Mouse (Mus musculus) layer of hippocampus, postnatal 14 days (tissue): ENCODE data around the gene Smoc1. TPM values are rescaled to one million over a fixed set of nuclear protein-coding genes. Genes with fewer than 3 reads are reported as not detected.

Source experiments
- DNase-seq, 2 experiments: peaks; one replicate each; pipeline ENCODE4 v3.0.0; 2021 to 2022; ENCODE audit warnings: low spot score in 2 of 2, mixed read lengths in 1 of 2
- total RNA-seq, 2 experiments: library from RNA; stranded (reverse); gene quantifications; 2 replicates each; pipeline ENCODE4 v1.2.3; 2021

Smoc1 gene
- total RNA-seq, 2 experiments from 2014 or later: 8.3 to 8.7 TPM

DNA sequence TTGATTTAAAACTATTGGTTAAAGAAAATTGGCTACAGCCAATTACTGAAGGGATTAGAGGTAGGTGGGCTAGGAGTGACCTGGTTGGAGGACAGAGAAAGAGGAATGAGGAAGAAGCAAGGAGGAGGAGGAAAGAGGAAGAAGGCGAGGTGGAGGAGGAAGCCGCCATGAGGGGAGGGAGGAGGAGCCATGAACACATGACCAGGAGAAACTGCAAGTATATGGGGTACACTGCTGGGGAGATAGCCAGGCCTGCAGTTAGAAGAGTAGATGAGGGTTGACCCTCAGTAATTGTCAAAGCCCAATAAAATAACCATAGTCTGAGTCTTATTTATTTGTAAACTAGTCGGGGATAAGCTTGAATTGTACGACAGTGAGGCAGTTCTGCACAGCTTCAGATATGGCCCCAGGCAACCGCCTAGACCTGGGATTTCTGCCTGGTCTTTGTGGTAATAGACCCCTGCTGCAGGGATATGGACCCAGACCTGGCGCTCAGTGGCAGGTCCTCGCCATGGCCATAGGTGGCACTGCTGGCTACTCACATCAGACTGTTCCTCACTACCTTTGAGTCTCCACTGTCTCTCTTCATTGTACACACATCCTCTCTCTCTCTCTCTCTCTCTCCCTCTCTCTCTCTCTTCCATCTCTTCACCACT lies 7.2 kb upstream of the Smoc1 start:
- no peak for DNase-seq

DNA sequence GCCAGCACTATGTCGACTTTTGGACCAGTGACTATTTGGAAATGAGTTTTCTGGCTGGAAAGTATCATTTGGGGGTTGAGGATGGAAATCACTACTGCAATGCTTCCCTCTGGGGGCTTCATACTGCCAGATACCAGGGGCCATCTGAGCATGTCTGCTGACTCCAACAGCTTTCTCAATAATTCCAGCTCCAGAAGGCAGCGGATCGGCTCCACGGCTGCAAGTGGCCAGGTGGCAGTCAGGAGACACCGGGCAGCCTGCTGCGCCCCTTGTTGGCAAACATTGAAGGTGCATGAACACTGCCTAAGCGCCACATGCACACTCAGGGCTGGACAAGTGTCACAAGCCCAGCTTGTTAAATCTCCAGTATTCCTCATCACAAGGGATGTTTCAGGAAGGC lies 2.2 kb upstream of the Smoc1 start:
- DNase-seq: peak in 1 of 2 experiments; percentile 21

DNA sequence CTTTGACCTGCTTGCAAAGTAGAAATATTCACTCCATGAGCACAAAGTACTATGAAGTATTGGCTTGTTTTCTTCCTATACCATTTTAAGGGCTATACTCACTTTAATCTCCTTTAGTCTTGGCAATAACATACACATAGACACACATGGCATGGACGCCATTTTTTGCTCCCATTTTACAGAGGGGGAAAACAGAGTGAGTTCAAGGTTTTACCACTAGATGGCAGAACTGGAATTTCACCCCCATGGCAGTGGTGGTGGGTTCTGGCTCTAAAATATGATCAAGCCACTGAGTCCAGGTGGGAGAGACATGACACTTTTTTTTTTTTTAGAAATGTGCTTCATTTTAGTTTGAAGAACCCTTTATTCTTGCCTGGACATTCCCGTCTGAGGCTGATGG lies 1.6 kb upstream of the Smoc1 start:
- DNase-seq: no peak

DNA sequence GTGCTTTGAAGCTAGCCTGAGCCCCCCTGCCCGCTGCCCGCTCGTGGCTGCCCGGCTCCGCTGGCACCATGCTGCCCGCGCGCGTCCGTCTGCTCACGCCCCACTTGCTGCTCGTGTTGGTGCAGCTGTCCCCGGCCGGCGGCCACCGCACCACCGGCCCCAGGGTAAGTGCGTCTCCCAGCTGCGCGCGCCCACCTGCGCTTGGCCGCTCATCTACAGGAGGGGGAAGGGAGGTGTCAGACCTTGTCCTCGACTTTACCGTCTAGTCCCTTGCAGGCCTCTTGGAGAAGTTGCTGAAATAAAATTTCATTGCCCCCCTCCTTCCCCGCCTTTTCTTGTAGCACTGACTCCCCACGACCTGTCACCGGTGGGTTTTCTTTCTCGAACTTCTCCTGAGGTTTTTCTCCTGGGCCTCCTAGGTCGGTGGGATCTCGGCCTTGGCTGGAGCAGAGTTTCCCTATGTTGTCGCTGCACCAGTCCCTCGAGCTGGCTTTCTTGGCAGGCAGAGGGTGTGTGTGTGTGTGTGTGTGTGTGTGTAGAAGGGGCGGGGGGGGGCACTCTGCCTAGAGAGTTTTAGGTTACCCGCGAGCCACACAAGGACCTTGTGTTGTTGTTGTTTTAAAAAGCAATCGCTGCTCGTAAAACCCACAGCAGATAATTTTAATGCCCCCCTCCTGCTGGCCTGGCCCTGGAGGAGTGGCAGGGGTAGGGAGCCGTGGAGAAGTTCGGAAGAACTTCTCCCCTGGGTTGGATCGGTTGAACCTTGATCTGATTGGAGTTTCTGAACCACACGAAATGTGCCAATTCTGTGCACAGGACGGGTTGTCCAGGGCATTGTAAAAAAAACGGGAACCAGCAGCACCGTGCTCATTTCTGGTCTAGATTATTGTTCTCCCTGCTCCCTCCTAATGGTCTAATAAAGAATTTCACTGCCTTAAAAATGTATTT lies 661 bp downstream of the Smoc1 start:
- peak; percentile 4 to 8 for DNase-seq

DNA sequence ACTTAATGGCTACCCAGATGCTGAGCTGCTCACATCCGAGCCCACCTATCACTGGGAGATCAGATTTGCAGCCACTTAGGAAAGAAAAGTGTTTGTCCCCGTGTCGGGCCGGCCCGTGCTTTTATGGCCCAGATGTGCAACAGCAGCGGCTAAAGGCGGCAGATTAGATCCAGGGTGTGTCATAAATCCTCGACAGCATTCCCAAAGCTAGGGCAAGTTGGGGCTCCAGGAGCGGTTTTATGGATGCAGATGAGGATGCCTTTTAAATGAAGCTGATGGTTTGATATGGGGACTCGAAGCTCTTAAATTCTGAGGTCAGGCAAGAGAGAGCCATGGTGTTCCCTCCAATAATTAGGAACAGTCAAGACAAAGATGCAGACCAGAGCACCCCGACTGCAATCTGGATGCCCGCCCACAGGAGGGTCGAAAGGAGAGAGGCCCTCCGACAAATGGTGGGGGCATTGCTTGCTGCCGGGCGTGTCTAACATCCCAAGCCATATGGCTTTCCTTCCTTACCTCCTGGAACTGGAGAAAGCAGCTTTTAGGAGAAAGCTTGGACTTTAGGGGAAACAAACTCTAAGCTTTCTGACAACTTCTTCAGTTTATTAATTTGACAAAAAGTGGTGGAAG lies 1.8 kb downstream of the Smoc1 start:
- DNase-seq: no peak

DNA sequence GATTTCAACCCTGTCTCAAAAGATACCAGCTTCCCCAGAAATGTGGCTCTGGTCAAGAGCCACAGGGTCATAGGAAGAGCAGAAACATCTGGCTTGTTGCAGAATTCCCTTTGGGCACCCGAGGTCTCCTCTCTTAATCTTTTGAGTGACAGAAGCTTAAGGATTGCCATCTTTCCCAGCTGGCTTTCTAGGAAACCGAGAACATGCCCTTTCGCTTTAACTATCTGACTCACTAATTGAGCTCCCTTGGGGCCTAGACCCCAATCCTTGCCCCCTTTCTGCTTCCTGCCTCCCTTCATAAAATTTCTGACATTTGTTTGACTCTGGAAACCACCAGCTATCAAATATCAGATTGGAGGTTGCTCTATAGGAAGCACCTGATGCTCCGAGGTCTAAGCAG lies 3.1 kb downstream of the Smoc1 start:
- no peak for DNase-seq

DNA sequence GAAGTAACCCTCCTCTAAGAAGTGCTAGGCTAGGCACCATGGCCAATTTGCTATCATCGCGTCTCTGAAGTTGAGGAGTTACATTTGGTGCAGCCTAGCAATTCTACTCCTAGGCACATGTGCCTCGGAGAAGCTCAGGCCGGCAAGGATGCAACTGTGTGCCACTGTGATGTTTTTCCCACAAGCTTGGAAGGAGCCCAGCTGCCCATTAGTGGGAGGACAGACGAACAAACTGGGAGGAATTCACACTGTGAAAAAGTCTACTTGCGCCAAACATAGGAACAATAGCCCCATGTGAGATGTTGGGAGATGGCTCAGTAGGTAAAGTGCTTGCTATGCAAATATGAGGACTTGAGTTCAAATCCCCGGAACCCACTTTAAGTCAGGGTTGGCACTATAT lies 5.0 kb downstream of the Smoc1 start:
- DNase-seq: no peak

DNA sequence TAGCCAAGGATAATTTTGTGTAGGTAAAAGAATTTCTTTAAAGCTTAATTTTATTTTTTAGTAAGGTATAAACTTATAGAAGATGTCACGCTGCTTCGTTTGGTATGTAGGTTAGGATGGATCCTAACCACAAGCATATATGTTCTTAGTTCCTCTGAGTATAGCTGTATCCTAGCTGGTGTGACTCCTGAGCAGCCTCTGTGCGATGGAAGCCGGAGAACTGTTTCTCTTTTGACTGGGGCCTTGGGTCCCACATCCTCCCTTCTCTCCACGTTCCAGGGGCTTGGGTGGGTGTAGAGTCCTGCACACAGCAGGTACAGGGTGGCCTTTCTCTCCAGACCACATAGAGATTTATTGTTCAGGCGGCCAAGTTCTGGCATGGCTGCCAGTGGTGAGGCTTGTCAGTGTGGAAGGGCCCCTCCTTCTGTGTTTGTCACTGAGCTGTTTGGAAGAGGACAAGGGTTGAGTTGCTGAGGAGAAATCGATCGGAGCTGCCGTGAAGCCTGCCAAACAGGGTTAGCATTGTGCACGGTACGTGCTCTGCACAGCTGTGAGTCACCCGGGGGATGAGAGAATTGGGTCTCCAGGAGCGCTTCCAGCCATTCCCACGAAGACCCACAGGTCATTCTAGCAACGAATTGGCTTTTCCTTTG lies 6.9 kb downstream of the Smoc1 start:
- peak in 1 of 2 experiments; percentile 46 for DNase-seq

DNA sequence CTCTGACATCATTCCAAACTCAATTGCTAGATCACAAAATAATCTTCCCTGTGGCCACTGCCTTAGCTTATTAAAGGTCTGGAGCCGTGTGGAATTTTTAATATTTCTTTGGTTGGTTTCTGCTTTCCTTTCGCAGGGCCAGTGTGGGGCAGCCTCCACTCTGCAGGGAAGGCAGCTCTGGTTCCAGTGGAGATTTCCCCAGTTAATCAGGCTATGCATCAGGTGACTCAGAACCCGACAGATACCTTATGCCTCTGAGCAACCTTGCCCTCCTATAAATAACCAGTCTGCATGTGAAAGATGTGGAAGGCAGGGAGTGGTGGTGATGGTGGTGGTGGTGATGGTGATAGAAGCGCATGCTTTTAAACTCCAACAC lies 7.4 kb downstream of the Smoc1 start:
- no peak for DNase-seq

DNA sequence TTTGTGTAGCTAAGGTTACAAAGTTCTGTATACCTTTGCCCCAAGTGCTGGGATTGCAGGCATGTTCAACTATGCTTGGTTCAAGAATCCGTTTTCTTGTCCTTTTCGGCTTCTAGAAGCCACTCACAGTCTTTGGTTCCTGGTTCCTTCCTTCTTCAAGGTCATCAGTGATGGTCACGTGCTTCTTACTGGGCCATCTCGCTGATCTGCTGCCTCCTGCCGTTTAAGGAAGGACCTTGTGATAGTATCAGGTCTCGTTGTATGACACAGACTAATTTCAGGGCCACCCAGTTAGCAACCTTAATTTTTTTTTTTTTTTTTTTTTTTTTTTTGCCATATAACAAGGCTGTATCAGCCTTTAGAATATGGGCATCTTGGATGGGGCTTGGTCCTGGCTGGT lies 9.2 kb downstream of the Smoc1 start:
- DNase-seq: no peak

DNA sequence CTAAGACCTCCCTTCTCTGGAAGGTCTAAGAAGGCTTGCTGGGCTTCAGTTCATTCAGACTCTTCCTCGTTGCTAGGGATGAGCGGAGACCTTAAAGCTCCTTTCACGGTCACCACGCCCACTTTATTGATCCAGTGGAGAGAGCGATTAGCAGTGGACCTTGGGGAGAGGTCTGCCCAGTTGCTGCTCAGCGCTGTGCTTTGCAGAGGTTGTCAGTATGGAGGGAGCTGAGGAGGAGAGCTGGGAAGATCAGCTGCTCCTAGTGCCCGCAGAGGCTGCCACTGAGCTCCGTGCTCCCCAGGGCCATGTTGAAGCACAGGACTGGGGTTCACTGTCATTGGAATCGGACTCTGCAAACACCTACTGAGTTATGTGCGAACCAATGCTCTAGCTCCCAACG lies 17.0 kb downstream of the Smoc1 start:
- DNase-seq: no peak

DNA sequence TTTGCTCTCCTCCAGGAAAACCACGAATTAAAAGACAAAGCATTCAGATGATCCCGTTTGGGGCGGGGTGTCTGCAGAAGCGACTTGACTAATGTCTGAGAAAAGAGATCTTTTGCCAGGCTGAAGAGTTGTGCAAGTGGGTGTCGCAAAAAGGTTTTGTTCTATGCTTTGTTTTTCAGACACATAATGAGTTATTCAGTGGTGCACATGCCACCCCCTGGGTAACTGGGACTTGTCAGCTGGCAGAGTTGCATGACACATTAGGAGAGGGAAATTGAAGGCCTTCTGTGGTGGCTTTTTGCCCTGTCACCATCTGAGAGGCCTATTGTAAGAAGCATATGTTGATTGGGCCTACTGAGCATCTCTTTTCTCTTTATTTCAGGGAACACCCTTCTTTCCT lies 20.3 kb downstream of the Smoc1 start:
- peak in 1 of 2 experiments; percentile 22 for DNase-seq

DNA sequence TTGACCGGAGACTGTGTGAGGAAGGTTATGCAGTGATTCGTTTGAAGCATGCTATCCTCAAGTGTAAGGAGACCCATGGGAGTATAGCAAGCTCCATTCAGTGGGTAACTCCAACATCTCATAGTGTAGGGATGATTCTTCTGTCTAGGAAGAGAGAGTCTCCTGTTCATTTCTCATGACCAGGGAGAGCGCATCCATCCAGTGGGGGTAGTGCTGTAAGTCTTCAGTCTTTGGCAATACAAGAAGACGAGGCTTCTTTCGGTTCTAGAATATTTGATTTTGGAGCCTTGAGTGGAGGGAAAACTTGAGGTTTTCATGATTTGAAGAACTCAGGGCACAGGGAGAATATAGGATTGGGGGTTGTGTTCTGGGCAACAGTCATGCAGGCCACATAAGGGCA lies 23.1 kb downstream of the Smoc1 start:
- DNase-seq: no peak

DNA sequence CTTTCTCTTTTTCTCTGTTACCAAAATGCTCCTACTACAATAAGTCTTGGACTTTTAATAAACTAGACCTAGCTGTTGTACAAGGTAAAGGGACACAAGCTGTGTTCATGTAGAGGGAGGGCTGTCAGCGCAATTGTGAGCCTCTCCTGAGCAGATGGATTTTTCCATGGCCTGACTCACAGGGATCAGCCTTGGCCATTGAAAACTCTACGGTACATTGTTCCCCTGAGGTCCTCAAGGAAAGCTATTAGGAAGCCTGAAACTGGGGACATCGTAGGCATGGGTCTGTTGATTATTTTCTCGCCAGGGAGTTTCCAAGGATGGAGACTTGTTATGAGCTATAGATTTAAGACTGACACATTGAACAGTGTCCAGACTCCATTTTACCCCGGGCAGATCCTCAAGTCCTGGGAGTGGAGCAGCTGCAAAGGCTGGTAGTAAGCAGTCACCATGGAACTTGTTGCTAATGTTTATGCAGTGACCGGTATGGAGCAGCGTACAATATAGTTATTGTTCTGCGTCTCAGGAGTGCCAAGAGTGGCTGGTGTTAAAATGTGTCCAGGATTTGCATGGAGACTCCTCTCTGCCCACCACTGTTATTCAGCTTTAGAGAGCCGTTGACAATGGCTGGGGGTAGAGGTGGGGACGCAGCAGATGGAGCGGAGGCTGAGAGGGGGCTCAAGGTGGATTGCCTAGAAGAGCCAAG lies 28.5 kb downstream of the Smoc1 start:
- no peak for DNase-seq

DNA sequence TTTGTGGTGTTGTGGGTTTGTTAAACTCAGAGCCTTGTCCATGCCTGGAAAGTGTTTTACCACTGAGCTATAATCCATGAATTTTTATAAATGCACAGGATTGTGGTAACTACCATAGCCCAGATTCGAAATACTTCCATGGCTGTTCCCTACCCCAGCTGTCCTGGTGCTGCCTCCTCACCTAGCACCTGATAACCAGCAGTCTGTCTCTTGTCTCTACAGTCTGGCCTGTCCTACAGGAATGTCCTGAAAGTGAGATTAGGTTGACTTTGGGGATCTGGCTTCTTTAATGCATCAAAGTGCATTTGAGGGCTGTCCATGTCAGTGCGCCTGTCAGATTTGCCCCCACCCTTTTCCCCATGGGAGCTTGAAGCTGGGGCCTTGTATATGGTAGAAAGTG lies 29.2 kb downstream of the Smoc1 start:
- DNase-seq: no peak

DNA sequence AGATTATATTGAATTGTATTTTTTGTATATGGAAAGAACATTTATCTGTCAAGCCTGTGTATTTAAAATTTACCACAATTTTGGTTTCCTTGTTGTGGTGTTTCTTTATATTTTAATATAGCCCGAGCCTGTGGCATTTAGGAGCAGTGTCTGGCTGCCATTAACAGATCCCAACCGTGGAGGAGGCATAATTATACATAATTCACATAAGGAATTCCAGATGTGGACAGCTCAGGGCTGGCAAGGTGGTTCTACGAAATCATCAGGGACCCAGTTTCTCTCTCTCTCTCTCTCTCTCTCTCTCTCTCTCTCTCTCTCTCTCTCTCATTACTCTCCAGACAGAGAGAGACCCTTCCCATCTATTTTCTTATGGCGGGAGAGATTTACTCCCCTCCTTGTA lies 31.0 kb downstream of the Smoc1 start:
- DNase-seq: no peak

DNA sequence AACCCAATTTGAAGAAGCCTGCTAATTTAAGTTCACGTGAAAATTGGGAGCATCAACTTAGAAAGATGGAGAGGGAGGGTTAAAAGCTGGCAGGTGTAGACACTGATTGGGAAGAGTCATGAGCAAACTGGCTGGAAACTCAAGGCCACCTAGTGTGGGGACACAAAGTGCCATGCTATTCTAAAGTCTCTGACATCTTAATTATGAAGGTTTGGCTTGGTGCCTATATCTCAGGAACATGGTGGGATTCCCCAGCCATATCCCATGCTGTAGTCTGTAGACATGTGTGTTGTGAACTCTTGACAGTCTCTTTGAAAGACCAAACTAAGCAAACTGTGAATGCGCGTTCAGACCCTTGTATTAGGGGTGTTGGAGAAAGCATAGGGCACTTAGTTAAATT lies 32.0 kb downstream of the Smoc1 start:
- no peak for DNase-seq

DNA sequence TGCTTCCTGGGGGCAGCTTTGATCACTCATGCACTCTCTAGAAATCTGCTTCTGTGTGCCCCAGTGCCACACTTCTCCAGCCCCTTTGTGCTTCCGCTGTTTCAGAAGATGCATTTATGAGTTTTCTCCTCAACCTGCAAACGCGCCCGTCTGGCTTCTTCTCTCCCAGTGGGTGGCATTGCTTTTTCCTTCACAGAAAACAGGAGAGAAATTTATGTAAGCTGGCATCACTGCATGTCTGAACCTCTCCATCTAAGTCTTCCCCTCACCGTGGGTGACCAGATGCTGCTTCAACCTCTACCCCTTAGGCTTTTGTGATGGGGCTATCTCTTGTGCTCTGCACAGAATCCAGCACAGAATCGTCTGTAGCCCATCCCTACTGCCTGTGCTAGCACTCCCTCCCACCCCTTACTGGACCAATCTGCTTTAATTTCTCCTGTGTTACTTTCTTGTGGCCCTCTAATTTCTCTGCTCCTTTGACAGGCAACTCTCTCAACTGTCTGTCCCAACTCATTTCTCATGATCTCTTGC lies 35.3 kb downstream of the Smoc1 start:
- DNase-seq: no peak

DNA sequence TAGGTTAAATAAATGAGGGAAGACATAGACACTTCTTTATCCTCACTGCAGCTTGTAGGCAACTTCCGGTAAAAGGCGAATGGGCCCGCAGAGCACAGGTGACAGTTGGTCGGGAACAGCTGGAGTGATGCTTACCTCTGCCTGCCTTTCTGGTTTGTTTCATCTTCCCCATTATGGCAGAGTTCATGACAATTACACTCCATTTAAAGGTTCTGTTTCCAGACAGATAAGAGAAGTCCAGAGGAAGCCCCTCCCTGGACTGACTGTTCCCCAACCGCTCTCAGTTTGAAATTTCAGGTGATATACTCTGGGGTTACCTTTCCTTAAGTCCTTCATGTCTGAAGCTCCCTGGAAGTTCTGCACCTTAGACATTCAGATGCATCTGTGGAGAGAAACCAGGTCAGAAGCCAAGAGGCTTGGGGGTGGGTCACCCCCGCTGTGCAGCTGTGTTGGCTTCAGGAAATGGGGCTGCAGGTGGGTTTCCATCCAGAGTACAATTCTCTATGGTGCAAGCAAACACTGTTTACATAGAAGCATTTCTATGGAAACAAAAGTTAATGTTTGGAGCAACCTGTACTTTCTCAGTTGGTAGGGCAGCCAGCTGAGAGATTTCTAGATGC lies 36.8 kb downstream of the Smoc1 start:
- DNase-seq: no peak

DNA sequence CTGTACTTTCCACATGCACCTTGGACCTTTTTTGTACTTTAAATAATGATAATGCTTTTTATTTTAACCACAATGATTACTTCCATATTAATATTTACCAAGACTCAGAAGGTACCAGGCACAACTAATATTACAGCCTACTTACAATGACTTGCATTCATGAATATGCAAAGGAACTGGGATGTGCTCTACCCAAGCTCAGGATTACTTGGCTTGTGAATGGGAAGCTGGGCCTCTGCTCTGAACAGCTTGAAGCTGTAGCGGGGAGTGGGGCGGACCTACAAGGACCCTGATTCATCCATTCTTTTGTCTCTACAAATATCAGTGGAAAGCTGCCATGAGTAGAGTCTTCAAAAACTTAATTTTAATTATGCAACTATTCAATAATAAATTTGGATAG lies 47.5 kb downstream of the Smoc1 start:
- DNase-seq: no peak
